Mouse (Mus musculus): ENCODE results near the gene Syt8.

- TF ChIP-seq FLI1 (IDR thresholded peaks at IDR 0.05; ENCODE audit: low read length) (no peak), GATA1 (IDR thresholded peaks at IDR 0.05; ENCODE audit: borderline replicate concordance, low read length) (no peak)
Measured at GRCm38 (mm10) chr7:142394261-142395190, 40.1 kb upstream of the Syt8 start.
